Mouse (Mus musculus): ENCODE data around the gene Akain1. TPM values are rescaled to one million over a fixed set of nuclear protein-coding genes. Genes with fewer than 3 reads are reported as not detected.

The Akain1 gene
- polyA plus RNA-seq, 1 experiment from 2014 or later: not detected

Other genes with a start within 250 kb of the Akain1 start
- 14.0 and 14.1 TPM in 2 replicates for gene Zbtb14, start 56.3 kb upstream of the Akain1 start, polyA plus RNA-seq (2016; fragmentation: Nextera tagmentation; extraction: Ambion mirVana)

Data from liver, embryonic 12.5 days (tissue).